Mouse (Mus musculus): ENCODE results near the gene Vps52. TPM values are rescaled to one million over a fixed set of nuclear protein-coding genes. Genes with fewer than 3 reads are reported as not detected.

The Vps52 gene
- polyA plus RNA-seq, 1 experiment from 2014 or later = 43.8 TPM

DNA sequence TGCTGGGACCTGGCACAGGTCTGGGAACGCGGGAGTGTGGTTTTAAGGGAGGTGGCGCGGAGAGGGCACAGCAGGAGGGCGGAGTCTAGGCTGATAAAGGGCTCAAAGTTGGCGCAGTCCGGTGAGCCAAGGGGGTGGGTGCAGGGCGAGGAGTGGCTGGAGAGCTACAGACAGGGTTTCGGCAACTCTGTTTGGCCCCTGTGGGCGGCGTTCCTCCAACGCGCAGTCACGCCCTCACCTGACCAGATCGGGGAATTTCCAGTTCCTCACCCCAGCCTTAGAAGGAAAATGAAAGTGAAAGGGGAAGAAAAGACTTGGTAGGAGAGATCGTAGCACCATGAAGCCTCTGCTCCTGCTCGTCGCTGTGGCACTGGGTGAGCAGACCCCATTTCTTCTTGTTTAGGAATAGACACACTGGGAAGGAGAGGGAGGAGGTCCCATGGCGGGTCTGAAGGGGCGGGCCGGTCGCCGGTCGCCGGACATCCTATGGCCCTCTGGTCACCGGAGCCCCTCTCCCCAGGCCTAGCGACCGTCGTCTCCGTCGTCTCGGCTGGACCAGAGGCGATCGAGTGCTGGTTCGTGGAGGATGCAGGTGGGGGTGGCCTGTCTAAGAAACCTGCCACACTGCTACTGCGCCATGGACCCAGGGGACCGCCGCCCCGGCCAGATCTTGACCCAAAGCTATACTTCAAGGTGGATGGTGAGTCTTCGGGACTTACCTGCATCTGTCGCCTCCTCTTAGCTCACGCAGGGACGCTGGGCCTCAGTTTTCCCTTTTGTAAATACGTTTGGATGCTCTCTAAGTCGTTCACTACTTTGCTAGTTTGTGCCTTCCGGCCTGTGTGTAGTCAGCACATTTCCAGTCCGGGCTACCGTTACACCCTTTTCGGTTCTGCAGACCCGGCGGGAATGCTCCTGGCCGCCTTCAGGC, 36.0 kb upstream of the Vps52 start:
- no peaks in the 10 kb centered on the region for H3K27me3 ChIP-seq (ENCODE audit: control insufficient read depth, insufficient read depth, low read length)
- 0 out of 2 replicates have a peak overlapping the region, but pooled peaks have one; percentile 56 for H3K27ac ChIP-seq (ENCODE audit: low read depth, low read length)
- ATAC-seq (ENCODE audit: insufficient read depth, low FRiP score, low TSS enrichment) = no peak
- peak overlapping the region; percentile 98 for H3K4me2 ChIP-seq (ENCODE audit: low read depth)
- H3K36me3 ChIP-seq (ENCODE audit: control insufficient read depth, insufficient read depth, low read length) = no peaks in the 10 kb centered on the region; the same call in 1 of the 2 replicates
- H3K9ac ChIP-seq (ENCODE audit: low read length) = peak overlapping the region; percentile 60
- peaks cover 20% of the 10 kb centered on the region for H3K4me1 ChIP-seq (ENCODE audit: control insufficient read depth, insufficient read depth, low read length)
- no peaks in the 10 kb centered on the region for H3K9me3 ChIP-seq (ENCODE audit: control insufficient read depth, low read length)
- peak overlapping the region; percentile 43 for H3K4me3 ChIP-seq (ENCODE audit: low read depth, low read length)
- WGBS = under 1% methylated on average over 52 of the region's 52 CpGs
- no peak for DNase-seq (ENCODE audit: low spot score)

DNA sequence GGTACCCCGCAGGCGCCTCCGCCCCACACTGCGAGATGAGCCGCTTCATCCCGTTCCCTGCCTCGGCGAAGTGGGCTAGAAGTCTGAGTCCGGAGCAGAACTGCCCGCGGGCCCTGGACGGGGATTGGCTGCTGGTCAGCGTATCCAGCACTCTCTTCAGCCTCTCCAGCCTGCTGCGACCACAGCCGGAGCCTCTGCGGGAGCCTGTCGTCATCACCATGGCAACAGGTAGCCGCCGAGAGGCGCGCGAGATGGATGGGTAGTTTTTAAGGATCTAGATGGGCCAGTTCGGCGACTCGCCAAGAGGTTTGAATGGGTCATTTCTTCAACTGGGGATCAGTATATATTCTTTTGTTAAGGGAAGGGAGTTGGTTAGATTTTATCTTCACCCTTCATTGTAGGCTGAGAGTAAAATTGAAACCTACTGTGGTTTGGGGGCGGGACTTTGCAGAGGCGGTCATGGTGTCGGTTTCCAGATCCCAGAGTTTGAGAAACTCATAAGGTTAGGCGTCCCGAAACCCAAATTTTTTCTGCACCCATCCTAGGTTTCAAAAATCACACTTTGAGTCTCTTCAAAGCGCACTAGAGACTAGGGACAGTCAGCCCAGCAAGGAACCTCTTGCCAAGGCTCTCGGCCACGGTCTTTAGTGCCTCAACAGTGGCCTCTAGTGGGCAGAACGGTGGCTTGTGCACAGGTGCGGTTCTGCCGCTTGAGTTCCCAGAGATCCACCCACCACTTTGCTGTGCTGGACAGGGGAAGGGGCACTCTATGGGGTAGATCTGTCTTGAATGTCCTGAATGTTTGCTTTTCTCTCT, 35.1 kb upstream of the Vps52 start:
- Histone ChIP-seq H3K27me3 (ENCODE audit: control insufficient read depth, insufficient read depth, low read length) (no peaks in the 10 kb centered on the region), H3K27ac (ENCODE audit: low read depth, low read length) (0 out of 2 replicates have a peak overlapping the region, but pooled peaks have one; percentile 56), H3K4me1 (ENCODE audit: control insufficient read depth, insufficient read depth, low read length) (peaks cover 20% of the 10 kb centered on the region), H3K9ac (ENCODE audit: low read length) (peak overlapping the region; percentile 60), H3K4me3 (ENCODE audit: low read depth, low read length) (peak overlapping the region; percentile 43), H3K9me3 (ENCODE audit: control insufficient read depth, low read length) (no peaks in the 10 kb centered on the region), H3K36me3 (ENCODE audit: control insufficient read depth, insufficient read depth, low read length) (no peaks in the 10 kb centered on the region; the same call in 1 of the 2 replicates), H3K4me2 (ENCODE audit: low read depth) (peak overlapping the region; percentile 98)
- ATAC-seq (ENCODE audit: insufficient read depth, low FRiP score, low TSS enrichment) (peak; percentile 60), DNase-seq (ENCODE audit: low spot score) (peak; percentile 85)
- under 1% methylated on average over 36 of the region's 36 CpGs for WGBS

DNA sequence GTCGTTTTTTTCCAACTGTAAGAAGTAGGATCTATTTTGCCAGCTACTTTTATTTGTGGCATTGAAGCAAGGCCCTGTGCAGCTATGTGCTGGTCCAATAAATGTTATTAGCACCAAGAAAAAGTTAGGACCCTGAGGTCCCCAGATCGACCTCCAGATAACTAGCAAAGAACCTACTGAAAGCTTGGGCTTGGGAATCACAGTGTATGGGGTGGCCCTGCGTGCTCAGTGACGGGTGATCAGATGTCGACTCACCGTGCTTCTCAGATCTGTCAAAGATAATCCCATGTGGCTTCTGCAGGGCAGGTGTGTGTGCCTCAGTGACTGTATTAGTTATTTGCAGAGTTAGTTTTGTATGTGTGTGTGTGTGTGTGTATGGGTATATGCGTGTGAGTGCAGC, 34.3 kb upstream of the Vps52 start:
- H3K27ac ChIP-seq (ENCODE audit: low read depth, low read length) = no peak overlapping the region
- DNase-seq (ENCODE audit: low spot score) (no peak), ATAC-seq (ENCODE audit: insufficient read depth, low FRiP score, low TSS enrichment) (no peak)
- no peaks in the 10 kb centered on the region for H3K27me3 ChIP-seq (ENCODE audit: control insufficient read depth, insufficient read depth, low read length)
- no peak overlapping the region for H3K4me2 ChIP-seq (ENCODE audit: low read depth)
- peaks cover 20% of the 10 kb centered on the region for H3K4me1 ChIP-seq (ENCODE audit: control insufficient read depth, insufficient read depth, low read length)
- no peak overlapping the region for H3K4me3 ChIP-seq (ENCODE audit: low read depth, low read length)
- 87% methylated on average over 7 of the region's 7 CpGs for WGBS
- no peak overlapping the region for H3K9ac ChIP-seq (ENCODE audit: low read length)
- H3K36me3 ChIP-seq (ENCODE audit: control insufficient read depth, insufficient read depth, low read length) = no peaks in the 10 kb centered on the region; the same call in 1 of the 2 replicates
- H3K9me3 ChIP-seq (ENCODE audit: control insufficient read depth, low read length) = no peaks in the 10 kb centered on the region

DNA sequence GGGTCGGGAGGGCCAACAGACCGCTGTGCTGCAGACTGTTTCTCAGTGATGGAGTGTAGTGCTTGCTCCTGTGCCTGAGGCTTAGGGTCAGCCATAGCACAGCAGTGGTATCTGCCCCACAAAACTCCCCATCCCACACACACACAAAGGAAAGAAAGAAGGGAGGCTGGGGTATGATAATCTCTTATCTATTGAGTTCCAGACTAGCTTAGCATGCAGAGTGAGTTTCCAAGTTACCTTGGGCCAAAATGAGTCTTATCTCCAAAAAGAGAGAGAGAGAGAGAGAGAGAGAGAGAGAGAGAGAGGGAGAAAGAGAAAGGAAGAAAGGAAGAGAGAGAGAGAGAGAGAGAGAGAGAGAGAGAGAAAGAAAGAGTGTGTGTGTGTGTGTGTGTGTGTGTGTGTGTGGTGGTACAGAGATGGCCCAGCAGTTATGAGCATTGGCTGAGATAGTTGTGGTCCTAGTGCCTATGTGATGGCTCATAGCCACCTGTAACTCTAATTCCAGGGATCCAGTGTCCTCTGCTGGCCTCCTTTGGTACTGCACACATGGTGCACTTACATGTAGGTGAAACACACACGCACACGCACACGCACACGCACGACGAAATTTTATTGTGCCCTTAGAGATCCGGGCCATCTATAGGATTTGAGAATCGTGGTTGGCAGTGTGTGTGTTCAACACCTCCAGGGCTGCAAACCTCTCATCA, 30.9 kb upstream of the Vps52 start:
- DNase-seq (ENCODE audit: low spot score) (no peak), ATAC-seq (ENCODE audit: insufficient read depth, low FRiP score, low TSS enrichment) (no peak)
- Histone ChIP-seq H3K36me3 (ENCODE audit: control insufficient read depth, insufficient read depth, low read length) (no peaks in the 10 kb centered on the region), H3K4me3 (ENCODE audit: low read depth, low read length) (no peak overlapping the region), H3K9ac (ENCODE audit: low read length) (no peak overlapping the region), H3K9me3 (ENCODE audit: control insufficient read depth, low read length) (no peaks in the 10 kb centered on the region), H3K27me3 (ENCODE audit: control insufficient read depth, insufficient read depth, low read length) (no peaks in the 10 kb centered on the region), H3K27ac (ENCODE audit: low read depth, low read length) (no peak overlapping the region), H3K4me2 (ENCODE audit: low read depth) (no peak overlapping the region), H3K4me1 (ENCODE audit: control insufficient read depth, insufficient read depth, low read length) (peaks cover 6% of the 10 kb centered on the region; the same call in 1 of the 2 replicates)
- 86% methylated on average over 10 of the region's 10 CpGs for WGBS

DNA sequence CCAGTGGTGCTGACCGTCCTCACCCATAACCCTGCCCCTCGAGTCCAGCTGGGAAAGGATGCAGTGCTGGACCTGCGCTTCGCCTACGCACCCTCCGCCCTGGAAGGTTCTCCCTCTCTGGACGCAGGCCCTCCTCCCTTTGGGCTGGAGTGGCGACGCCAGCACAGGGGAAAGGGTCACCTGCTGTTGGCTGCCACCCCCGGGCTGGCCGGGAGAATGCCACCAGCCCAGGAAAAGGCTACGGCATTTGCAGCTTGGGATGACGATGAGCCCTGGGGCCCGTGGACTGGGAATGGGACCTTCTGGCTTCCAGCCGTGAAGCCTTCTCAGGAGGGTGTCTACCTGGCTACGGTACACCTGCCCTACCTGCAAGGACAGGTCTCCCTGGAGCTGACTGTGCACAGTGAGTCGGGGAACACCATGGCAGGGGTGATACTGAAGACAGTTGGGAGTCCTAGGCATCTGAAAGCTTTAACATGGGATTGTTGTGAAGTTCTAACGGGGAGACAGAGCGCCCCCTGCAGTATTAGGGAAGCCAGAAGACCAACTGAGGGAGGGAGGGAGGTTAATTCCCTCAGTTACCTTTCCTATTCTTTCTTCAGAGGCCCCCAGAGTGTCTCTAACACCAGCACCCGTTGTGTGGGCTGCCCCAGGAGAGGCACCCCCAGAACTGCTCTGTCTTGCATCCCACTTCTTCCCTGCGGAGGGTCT, 30.1 kb upstream of the Vps52 start:
- no peak overlapping the region for H3K9ac ChIP-seq (ENCODE audit: low read length)
- no peak overlapping the region for H3K27ac ChIP-seq (ENCODE audit: low read depth, low read length)
- DNase-seq (ENCODE audit: low spot score) (no peak), ATAC-seq (ENCODE audit: insufficient read depth, low FRiP score, low TSS enrichment) (no peak)
- 83% methylated on average over 20 of the region's 21 CpGs for WGBS
- no peaks in the 10 kb centered on the region for H3K36me3 ChIP-seq (ENCODE audit: control insufficient read depth, insufficient read depth, low read length)
- H3K4me1 ChIP-seq (ENCODE audit: control insufficient read depth, insufficient read depth, low read length) = 0 out of 2 replicates have a peak, but pooled peaks cover under 1% of the 10 kb centered on the region
- H3K27me3 ChIP-seq (ENCODE audit: control insufficient read depth, insufficient read depth, low read length) = no peaks in the 10 kb centered on the region
- no peaks in the 10 kb centered on the region for H3K9me3 ChIP-seq (ENCODE audit: control insufficient read depth, low read length)
- no peak overlapping the region for H3K4me2 ChIP-seq (ENCODE audit: low read depth)
- H3K4me3 ChIP-seq (ENCODE audit: low read depth, low read length) = no peak overlapping the region

DNA sequence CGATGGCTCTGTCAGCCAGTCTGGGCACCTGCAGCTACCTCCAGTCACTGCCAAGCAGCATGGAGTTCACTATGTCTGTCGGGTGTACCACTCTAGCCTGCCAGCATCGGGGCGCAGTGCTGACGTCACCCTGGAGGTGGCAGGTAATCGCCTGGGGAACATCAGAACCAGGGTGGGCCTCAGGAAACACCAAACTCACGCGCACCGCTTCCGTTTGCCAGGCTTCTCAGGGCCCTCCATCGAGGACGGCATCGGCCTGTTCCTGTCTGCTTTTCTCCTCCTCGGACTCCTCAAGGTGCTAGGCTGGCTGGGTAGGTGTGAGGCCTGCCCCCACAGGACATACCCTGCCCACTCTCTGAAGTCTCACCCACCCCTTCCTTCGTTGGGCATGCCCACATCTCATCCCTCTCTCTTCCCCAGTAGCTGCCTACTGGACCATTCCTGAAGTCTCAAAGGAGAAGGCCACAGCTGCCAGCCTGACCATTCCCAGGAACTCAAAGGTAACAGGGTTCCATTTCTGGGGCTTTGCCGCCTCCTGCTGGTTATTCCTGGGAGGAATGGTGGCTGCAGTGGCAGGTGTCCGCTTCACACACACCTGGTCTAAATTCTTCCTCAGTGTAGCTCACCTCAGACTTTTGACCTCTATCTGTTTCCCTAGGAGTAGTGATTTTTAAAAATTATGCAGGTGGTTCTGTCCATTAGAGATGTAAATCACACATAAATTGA, 29.2 kb upstream of the Vps52 start:
- H3K27me3 ChIP-seq (ENCODE audit: control insufficient read depth, insufficient read depth, low read length) = no peaks in the 10 kb centered on the region
- peaks cover 9% of the 10 kb centered on the region; the same call in 1 of the 2 replicates for H3K4me1 ChIP-seq (ENCODE audit: control insufficient read depth, insufficient read depth, low read length)
- no peaks in the 10 kb centered on the region for H3K9me3 ChIP-seq (ENCODE audit: control insufficient read depth, low read length)
- no peaks in the 10 kb centered on the region for H3K36me3 ChIP-seq (ENCODE audit: control insufficient read depth, insufficient read depth, low read length)
- ATAC-seq (ENCODE audit: insufficient read depth, low FRiP score, low TSS enrichment) (no peak), DNase-seq (ENCODE audit: low spot score) (no peak)
- no peak overlapping the region for H3K27ac ChIP-seq (ENCODE audit: low read depth, low read length)
- no peak overlapping the region for H3K4me3 ChIP-seq (ENCODE audit: low read depth, low read length)
- no peak overlapping the region for H3K4me2 ChIP-seq (ENCODE audit: low read depth)
- H3K9ac ChIP-seq (ENCODE audit: low read length) = no peak overlapping the region
- 73% methylated on average over 17 of the region's 17 CpGs for WGBS

DNA sequence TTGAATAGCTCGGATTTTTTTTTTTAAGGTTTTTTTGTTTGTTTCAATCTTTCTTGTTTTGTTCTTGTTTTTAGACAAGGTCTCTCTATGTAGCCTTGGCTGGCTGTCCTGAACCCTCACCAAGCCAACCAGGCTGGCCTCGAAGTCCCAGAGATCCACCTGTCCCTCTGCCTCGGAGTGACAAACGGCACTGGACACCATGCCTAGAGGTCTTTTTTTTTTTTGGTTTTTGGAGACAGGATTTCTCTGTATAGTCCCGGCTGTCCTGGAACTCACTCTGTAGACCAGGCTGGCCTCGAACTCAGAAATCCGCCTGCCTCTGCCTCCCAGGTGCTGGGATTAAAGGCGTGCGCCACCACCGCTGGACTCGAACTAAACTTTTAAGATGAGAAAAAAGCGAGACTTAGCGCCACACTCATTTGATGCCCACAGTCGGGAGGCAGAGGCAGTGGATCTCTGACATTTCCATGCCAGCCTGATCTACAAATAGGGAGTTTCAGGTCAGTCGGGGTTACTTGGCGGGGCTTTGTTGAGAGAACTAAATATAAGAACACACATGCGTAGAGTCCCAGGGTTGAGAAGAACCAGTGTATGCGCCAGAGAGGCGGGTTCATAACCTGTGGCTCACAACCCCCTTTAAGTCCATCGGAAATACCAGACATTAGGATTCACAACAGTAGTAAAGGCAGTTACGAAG, 27.2 kb upstream of the Vps52 start:
- no peak for ATAC-seq (ENCODE audit: insufficient read depth, low FRiP score, low TSS enrichment)
- H3K27ac ChIP-seq (ENCODE audit: low read depth, low read length) = no peak overlapping the region

More for the DNA sequence above, 27.2 kb upstream of the Vps52 start:
- peaks cover 9% of the 10 kb centered on the region; the same call in 1 of the 2 replicates for H3K4me1 ChIP-seq (ENCODE audit: control insufficient read depth, insufficient read depth, low read length)
- H3K27me3 ChIP-seq (ENCODE audit: control insufficient read depth, insufficient read depth, low read length) = no peaks in the 10 kb centered on the region
- H3K4me2 ChIP-seq (ENCODE audit: low read depth) = peak overlapping the region; percentile 99
- no peaks in the 10 kb centered on the region for H3K9me3 ChIP-seq (ENCODE audit: control insufficient read depth, low read length)
- peak overlapping the region; percentile 67 for H3K9ac ChIP-seq (ENCODE audit: low read length)
- peaks cover 4% of the 10 kb centered on the region; the same call in 1 of the 2 replicates for H3K36me3 ChIP-seq (ENCODE audit: control insufficient read depth, insufficient read depth, low read length)
- DNase-seq (ENCODE audit: low spot score) = no peak
- 63% methylated on average over 21 of the region's 21 CpGs for WGBS
- peak overlapping the region; percentile 91 for H3K4me3 ChIP-seq (ENCODE audit: low read depth, low read length)

All from neural tube, embryonic 11.5 days (tissue).